Mouse (Mus musculus) liver, embryonic 16.5 days (tissue): ENCODE measurements around the gene Ube2v1. TPM values are rescaled to one million over a fixed set of nuclear protein-coding genes. Genes with fewer than 3 reads are reported as not detected.

Experiments used
- ATAC-seq: fragments of 200-750 bp; cut with Nextera tagmentation; 2 replicates; pipeline ENCODE4 v1.8.0; 2017; ENCODE audit warnings: low read depth, mild to moderate bottlenecking, moderate number of reproducible peaks, moderate library complexity
- H3K27ac ChIP-seq: fragments of 300-500 bp; sonication (generic); 2 replicates; pipeline ENCODE4 v1.5.1; 2014; ENCODE audit warnings: mild to moderate bottlenecking, low read length
- H3K27me3 ChIP-seq: fragments of 300-500 bp; sonication (generic); 2 replicates; pipeline ENCODE4 v1.6.1; 2014; ENCODE audit warnings: low read depth, low read length, mixed read lengths; ENCODE audit not compliant: control insufficient read depth, insufficient read depth
- H3K36me3 ChIP-seq: fragments of 300-500 bp; sonication (generic); 2 replicates; pipeline ENCODE4 v1.6.1; 2014; ENCODE audit warnings: mild to moderate bottlenecking; ENCODE audit not compliant: control insufficient read depth, insufficient read depth
- H3K4me1 ChIP-seq: fragments of 300-500 bp; sonication (generic); 2 replicates; pipeline ENCODE4 v1.6.1; 2014; ENCODE audit warnings: low read depth, low read length, mixed read lengths; ENCODE audit not compliant: control insufficient read depth
- H3K4me2 ChIP-seq: fragments of 300-500 bp; sonication (generic); 2 replicates; pipeline ENCODE4 v1.6.1; 2014; ENCODE audit warnings: low read depth, low read length, mixed read lengths
- H3K4me3 ChIP-seq: fragments of 300-500 bp; sonication (generic); 2 replicates; pipeline ENCODE4 v1.5.1; 2014; ENCODE audit warnings: low read depth, mild to moderate bottlenecking, low read length
- H3K9ac ChIP-seq: fragments of 300-500 bp; sonication (generic); 2 replicates; pipeline ENCODE4 v1.6.1; 2014; ENCODE audit warnings: low read depth, low read length
- H3K9me3 ChIP-seq: fragments of 300-500 bp; sonication (generic); replicated peaks from 2 replicates; pipeline ENCODE4 v1.6.1; 2016; ENCODE audit warnings: low read length; ENCODE audit not compliant: control insufficient read depth
- WGBS: fragments of 180-500 bp; shearing (Covaris S2); extraction: QIAGEN DNeasy Blood & Tissue Kit; methylation state at CpG from one replicate; pipeline ENCODE4 v1.1.7; 2014; ENCODE audit not compliant: insufficient replicate concordance; 5-methylcytosine and 5-hydroxymethylcytosine counted together
- polyA plus RNA-seq: library from polyadenylated mRNA; unstranded; fragments of >200 nt; fragmentation: Nextera tagmentation; extraction: Ambion mirVana; gene quantifications from 2 replicates; pipeline ENCODE4 v1.2.1, GENCODE M21; 2015

The Ube2v1 gene
- 168 and 175 TPM in 2 replicates for polyA plus RNA-seq

DNA sequence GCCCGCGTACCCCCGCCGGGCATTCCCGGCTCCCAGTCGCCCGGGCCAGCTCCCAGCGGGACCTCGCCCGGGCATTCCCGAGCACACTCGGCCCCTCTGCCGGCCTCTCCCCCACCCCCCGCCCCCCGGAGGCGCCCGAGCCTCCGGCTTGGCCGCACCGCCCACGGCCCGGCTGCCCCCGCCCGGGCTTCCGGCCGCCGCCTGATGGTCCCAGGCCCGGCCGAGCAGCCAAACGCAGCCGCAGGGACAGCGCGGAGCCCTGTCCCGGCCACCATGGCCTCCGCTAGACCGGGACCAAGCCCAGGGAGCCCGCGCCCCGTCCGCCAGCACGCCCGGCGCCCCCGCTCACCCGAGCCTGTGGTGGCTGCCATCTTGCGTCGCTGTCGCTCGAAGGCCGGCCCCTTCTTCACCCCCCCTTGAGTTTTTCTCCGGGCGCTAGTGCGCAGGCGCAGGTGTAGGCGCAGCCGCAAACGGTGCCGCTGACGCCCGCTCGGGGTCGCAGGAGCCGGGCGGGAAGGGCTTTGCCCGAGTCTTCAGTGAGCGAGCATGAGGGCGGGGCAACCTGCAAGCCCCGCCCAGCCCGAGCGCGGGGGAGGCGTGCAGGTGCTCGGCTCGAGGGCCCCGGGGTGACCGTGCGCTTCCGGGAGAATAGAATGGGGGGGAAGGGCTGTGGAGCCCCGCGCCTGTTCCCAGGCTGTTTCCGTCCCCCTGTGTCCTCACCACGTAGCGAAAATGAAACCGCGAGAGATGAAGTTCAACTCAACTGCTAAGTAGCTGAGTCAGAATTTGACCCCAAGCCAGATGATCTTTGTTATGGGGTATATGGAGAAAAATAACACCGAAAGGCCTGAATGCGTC, at the start of gene Ube2v1:
TSS of gene Ube2v1 (minus strand) at position 505 of the 858 bp plus-strand sequence.
- H3K9me3 ChIP-seq = no peaks in the 10 kb centered on the region
- peak within 1 kb of the TSS; percentile 71 for H3K4me2 ChIP-seq
- no peaks in the 10 kb centered on the region for H3K27me3 ChIP-seq
- peaks cover 3% of the 10 kb centered on the region; the same call in 1 of the 2 replicates for H3K36me3 ChIP-seq
- under 1% methylated on average over 86 of the region's 87 CpGs for WGBS
- peak within 1 kb of the TSS; percentile 96 for H3K9ac ChIP-seq
- peak within 1 kb of the TSS; percentile 99 for H3K27ac ChIP-seq
- peak; percentile 73 for ATAC-seq
- H3K4me1 ChIP-seq = peaks cover 75% of the 10 kb centered on the region
- H3K4me3 ChIP-seq = peak within 1 kb of the TSS; percentile 83

DNA sequence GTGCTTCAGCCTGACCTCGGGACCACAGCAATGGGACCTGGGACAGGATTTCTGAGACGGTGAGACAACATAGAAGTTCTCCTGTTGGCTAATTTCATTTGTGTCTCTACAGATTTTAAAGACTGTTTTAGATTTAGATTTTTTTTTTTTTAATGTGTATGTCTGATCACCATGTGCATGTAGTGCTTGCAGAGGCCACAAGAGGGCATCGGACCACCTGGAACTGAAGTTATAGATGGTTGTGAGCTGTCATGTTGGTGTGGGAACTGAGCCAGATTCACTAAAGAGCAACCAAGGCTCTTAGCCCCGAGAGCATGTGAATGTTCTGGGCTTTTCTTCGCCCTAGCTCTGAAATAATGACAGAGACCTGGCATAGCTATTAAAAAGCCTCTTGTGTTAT, 48.8 kb upstream of the Ube2v1 start:
- Histone ChIP-seq H3K27me3 (no peaks in the 10 kb centered on the region), H3K4me1 (peaks cover 4% of the 10 kb centered on the region), H3K9ac (no peak overlapping the region), H3K4me2 (no peak overlapping the region), H3K4me3 (no peak overlapping the region), H3K9me3 (no peaks in the 10 kb centered on the region), H3K27ac (no peak overlapping the region), H3K36me3 (no peaks in the 10 kb centered on the region)
- WGBS = 32% methylated on average over 5 of the region's 5 CpGs
- ATAC-seq = no peak

DNA sequence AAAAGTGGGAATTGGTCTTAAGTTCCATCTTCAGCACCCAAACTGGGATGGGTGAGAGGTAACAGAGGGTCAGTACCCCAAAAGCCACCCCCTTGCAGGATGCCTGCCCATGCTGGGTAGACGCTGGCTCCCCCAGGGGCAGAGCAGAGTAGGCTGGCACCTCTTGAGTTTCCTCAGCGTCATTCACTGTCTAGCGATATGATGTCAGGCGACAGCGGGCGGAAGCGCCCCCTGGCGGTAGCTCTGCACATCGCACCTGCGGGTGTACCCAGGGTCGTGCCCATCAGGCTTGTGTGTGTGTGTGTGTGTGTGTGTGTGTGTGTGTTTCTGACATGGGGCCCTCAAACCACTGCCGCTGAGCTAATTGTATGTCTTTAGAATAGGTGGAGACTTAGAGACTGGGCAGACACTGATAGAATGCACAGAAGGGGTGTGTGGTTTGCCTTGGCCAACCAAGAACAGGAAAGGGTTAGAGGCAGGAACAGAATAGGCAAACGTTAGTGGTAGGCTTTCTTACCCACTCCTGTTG, 48.1 kb upstream of the Ube2v1 start:
- Histone ChIP-seq H3K4me1 (peaks cover 4% of the 10 kb centered on the region), H3K27me3 (no peaks in the 10 kb centered on the region), H3K27ac (no peak overlapping the region), H3K9ac (no peak overlapping the region), H3K36me3 (no peaks in the 10 kb centered on the region), H3K4me3 (no peak overlapping the region), H3K9me3 (no peaks in the 10 kb centered on the region), H3K4me2 (no peak overlapping the region)
- 0% methylated on average over 13 of the region's 13 CpGs for WGBS
- peak; percentile 74 for ATAC-seq

DNA sequence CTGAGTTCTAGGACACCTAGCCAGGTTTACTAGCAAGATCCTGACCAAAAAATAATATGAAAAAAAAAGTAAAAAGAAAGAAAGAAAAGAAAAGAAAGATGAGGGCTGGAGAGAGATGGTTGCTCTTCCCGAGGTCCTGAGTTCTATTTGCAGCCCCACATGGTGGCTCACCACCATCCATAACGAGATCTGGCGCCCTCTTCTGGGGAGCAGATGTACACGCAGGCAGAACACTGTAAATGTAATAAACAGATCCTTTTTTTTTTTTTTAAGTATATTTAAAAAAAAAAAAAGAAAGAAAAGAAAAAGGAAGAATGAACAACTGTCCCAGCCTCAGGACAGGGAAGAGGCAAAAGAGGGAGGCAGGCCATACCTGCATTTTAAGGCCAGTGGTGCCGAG, 46.7 kb upstream of the Ube2v1 start:
- Histone ChIP-seq H3K9ac (no peak overlapping the region), H3K27ac (no peak overlapping the region), H3K4me2 (no peak overlapping the region), H3K4me1 (peaks cover 4% of the 10 kb centered on the region), H3K27me3 (no peaks in the 10 kb centered on the region), H3K4me3 (no peak overlapping the region), H3K9me3 (no peaks in the 10 kb centered on the region), H3K36me3 (no peaks in the 10 kb centered on the region)
- WGBS = 45% methylated on average over 5 of the region's 5 CpGs
- ATAC-seq = no peak

DNA sequence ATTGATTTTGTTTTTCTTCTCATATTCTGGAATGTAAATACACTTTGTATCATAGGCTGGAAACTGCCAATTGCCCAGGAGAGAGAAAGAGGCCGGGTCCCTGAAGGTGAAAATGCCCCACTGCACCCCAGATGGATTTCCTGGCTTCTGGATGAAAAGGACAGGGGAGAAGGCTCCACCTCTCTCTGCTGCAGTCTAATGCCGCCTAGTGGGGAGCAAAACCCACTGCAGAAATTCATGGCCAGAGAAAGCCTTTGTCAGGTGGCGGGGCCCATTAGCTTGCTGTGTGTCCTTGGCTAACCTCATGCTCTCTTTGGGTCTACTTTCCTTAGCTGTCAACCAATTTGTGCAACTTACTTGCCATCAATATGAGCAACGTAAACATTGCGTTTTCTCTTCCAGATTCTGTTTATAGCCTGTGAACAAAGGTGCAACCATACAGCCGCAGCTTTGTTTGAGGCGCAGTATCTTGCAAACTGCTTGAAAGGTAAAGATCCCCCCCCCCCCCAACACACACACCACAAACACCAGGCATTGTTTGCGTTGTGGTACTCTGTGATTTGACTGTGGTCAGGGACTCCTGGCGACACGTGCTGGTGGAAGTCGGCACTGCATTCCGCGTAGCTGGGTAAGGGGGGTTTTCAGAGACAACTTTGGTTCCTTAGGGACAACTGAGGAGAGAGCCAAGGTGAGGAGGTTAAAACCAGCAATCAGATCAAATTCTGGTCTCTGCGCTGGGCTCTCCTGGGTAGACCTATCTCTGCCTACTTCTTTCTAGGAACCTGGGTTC, 43.4 kb upstream of the Ube2v1 start:
- no peak overlapping the region for H3K9ac ChIP-seq
- no peak for ATAC-seq
- H3K4me3 ChIP-seq = no peak overlapping the region
- no peaks in the 10 kb centered on the region for H3K36me3 ChIP-seq
- H3K27ac ChIP-seq = no peak overlapping the region
- H3K4me2 ChIP-seq = no peak overlapping the region
- H3K4me1 ChIP-seq = peaks cover 30% of the 10 kb centered on the region
- 30% methylated on average over 14 of the region's 14 CpGs for WGBS
- H3K27me3 ChIP-seq = no peaks in the 10 kb centered on the region
- no peaks in the 10 kb centered on the region for H3K9me3 ChIP-seq

DNA sequence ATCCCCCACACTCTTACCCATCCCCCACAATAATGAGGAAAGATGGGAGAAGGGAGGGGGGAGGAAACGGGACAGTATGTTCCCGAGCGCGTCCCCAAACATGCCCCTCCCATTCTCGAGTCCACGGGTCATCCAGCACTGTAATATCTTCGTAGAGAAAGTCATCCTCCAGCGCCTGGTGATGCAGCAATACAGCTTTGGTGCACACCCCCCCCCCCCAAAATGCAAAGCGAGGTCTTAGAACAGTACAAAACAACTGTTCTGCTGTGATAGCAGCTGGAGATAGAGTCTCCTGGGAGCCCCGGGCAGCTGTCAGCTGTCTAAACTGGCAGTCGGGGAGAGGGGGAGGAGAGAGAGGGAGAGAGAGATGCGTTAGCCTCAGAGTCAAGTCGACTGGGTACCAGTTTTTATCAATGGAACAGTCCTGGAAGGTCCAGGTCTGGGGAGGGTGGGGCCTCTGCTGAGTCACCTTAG, 40.4 kb upstream of the Ube2v1 start:
- WGBS = 17% methylated on average over 13 of the region's 13 CpGs
- peak overlapping the region; percentile 41 for H3K9ac ChIP-seq
- peaks cover 26% of the 10 kb centered on the region for H3K4me1 ChIP-seq
- H3K27ac ChIP-seq = peak overlapping the region; percentile 88
- no peaks in the 10 kb centered on the region for H3K9me3 ChIP-seq
- H3K27me3 ChIP-seq = no peaks in the 10 kb centered on the region
- peak overlapping the region; percentile 43 for H3K4me3 ChIP-seq
- H3K4me2 ChIP-seq = peak overlapping the region; percentile 55
- no peaks in the 10 kb centered on the region for H3K36me3 ChIP-seq
- peak; percentile 93 for ATAC-seq

DNA sequence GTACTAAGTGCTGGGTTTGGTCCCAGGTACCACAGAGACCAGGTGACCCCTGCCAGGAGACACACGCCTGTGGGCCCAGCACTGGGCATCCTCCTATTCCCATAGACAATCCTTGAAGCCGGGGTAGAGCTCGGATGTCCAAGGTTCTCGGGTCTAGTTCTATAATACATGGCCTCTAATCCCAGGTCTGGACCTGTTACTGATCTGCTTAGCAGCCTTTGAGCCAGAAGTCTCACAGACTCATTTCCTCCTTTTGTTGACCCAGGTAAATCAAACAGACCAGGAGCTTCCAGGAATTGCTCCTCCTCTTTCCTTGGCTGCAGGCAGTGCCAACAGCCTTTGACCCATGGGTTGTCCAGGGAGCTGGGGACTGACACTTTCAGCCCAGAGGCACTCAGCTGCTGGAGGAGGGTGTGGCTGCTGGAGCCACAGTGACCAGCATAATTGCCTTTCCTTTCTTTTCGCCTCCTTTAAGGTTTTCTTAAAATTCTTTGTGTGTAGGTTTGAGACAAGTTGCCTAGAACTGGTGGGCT, 39.3 kb upstream of the Ube2v1 start:
- WGBS = 73% methylated on average over 5 of the region's 5 CpGs
- Histone ChIP-seq H3K36me3 (no peaks in the 10 kb centered on the region), H3K4me2 (no peak overlapping the region), H3K27ac (peak overlapping the region; percentile 48), H3K9me3 (no peaks in the 10 kb centered on the region), H3K4me3 (no peak overlapping the region), H3K9ac (peak overlapping the region; percentile 28), H3K27me3 (no peaks in the 10 kb centered on the region), H3K4me1 (peaks cover 26% of the 10 kb centered on the region)
- no peak for ATAC-seq

DNA sequence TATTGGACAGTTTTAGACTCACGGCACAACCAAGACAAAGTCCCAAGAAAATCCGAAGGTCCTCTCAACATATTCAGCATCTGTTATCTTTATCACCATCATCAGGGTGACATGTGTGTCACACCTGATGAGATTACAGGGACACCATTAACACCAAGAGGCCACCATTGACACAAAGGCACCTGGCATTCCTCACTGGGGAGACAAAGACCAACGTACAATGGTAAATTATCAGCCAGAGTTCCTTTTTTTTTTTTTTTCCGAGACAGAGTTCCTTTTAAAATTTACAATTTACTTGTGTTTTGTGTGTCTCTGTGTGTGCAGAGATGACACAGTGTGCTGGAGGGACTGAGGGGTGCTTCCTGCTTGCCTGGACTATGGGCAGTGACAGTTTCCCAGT, 37.5 kb upstream of the Ube2v1 start:
- H3K4me3 ChIP-seq = no peak overlapping the region
- WGBS = 57% methylated on average over 4 of the region's 4 CpGs
- H3K36me3 ChIP-seq = no peaks in the 10 kb centered on the region

More for the DNA sequence above, 37.5 kb upstream of the Ube2v1 start:
- Histone ChIP-seq H3K9me3 (no peaks in the 10 kb centered on the region), H3K9ac (no peak overlapping the region), H3K27ac (no peak overlapping the region), H3K4me1 (peaks cover 26% of the 10 kb centered on the region), H3K4me2 (no peak overlapping the region), H3K27me3 (no peaks in the 10 kb centered on the region)
- ATAC-seq = no peak
